19 mouse cellular contexts compared by ENCODE assay signal in genomic region chr14:34119046-34119723, GRCm38 (mm10). TPM values are rescaled to one million over a fixed set of nuclear protein-coding genes. Genes with fewer than 3 reads are reported as not detected.
DNase-seq lines count a peak whose midpoint lies in the region; ATAC-seq lines count a peak whose summit lies in the region.
"Had no signal": no experiment of that assay in that cellular context is flagged by ENCODE, and none has a peak within 500 bp of the region (broad histone marks: within the 10 kb centered on the region; RNA-seq: fewer than 3 reads in every experiment).

No protein-coding gene starts in this region.

- ATAC-seq in erythroblast, adult 5-6 weeks (replicated peaks; ENCODE audit: low FRiP score, poor library complexity, severe bottlenecking) = no peak
- ATAC-seq: forebrain, embryonic 14.5 days; lung, postnatal 0 days had no signal

- DNase-seq in adrenal gland, postnatal 36 days = peak; percentile 14 to 17
- no peak for DNase-seq in adrenal gland, postnatal 10 days
- peak; percentile 16 for DNase-seq in kidney, postnatal 10 days
- DNase-seq in kidney, postnatal 25 days = no peak
- peak; percentile 75 to 76 for DNase-seq in cerebellum, adult 18-20 months
- peak; percentile 87 to 91 for DNase-seq in cerebellum, postnatal 25 days
- DNase-seq: gastrocnemius, postnatal 25 days; kidney, adult 18-20 months; liver; spleen, adult 18-20 months; thymus, adult 18-20 months had no signal

RNA-seq across cellular contexts. Expression of gene A630023A22Rik, which starts 16.6 kb away (rescaled TPM):
- not detected for total RNA-seq in adrenal gland, postnatal 36 days (2021)
- not detected for total RNA-seq in adrenal gland, postnatal 10 days (2021)
- not detected in 2 replicates for total RNA-seq in erythroblast, adult 5-6 weeks (2015; ENCODE audit: low replicate concordance)
- not detected in 2 replicates for total RNA-seq in erythroblast, adult 5-6 weeks (2017; ENCODE audit: low replicate concordance)
- total RNA-seq: CH12.LX; gastrocnemius, postnatal 25 days; heart, postnatal 36 days; layer of hippocampus, adult 2 months; left cerebral cortex, postnatal 36 days; MEL had no signal

RNA-seq across cellular contexts. Expression of gene Npy4r, which starts 33.1 kb away (rescaled TPM):
- under 1 TPM; 0.13 to 0.20 TPM for total RNA-seq in adrenal gland, postnatal 36 days (2021)
- total RNA-seq in adrenal gland, postnatal 10 days (2021) = under 1 TPM; 0.27 to 0.30 TPM
- not detected in 2 replicates for total RNA-seq in erythroblast, adult 5-6 weeks (2015; ENCODE audit: low replicate concordance)
- not detected in 2 replicates for total RNA-seq in erythroblast, adult 5-6 weeks (2017; ENCODE audit: low replicate concordance)
- total RNA-seq: layer of hippocampus, adult 2 months; left cerebral cortex, postnatal 36 days; MEL had no signal

RNA-seq across cellular contexts. Expression of gene Anxa8, which starts 33.4 kb away (rescaled TPM):
- 1 to 10 TPM; 2.8 to 3.5 TPM for total RNA-seq in adrenal gland, postnatal 36 days (2021)
- total RNA-seq in adrenal gland, postnatal 10 days (2021) = 1 to 10 TPM; 7.9 to 8.5 TPM
- total RNA-seq in erythroblast, adult 5-6 weeks (2015; ENCODE audit: low replicate concordance) = not detected in 2 replicates
- not detected in 2 replicates for total RNA-seq in erythroblast, adult 5-6 weeks (2017; ENCODE audit: low replicate concordance)
- total RNA-seq: MEL had no signal

Comparison
In these comparisons a context has a peak if more than half of its experiments do, and no peak if none do; other contexts are left out.
1. DNase-seq: peak in adrenal gland, postnatal 36 days (2 of 2), kidney, postnatal 10 days (single experiment), cerebellum, adult 18-20 months (2 of 2) and cerebellum, postnatal 25 days (2 of 2); none in adrenal gland, postnatal 10 days (single experiment) and kidney, postnatal 25 days (0 of 2).